Mouse (Mus musculus) CH12.LX (cell line): ENCODE data around the gene Gm45837.

Experiments used
- BHLHE40 ChIP-seq: IDR thresholded peaks from 2 replicates; pipeline ENCODE4 v1.6.1; 2011; ENCODE audit warnings: mild to moderate bottlenecking, low read depth, low read length, improper control_type of control experiment
- CTCF ChIP-seq, 2 experiments: IDR thresholded peaks in 1 of 2; conservative IDR thresholded peaks in 1 of 2; 2 replicates each; pipeline ENCODE4 v1.5.1; 2011 to 2012; ENCODE audit warnings: low read depth in 2 of 2, low read length in 2 of 2, improper control_type of control experiment in 1 of 2, inconsistent platforms in 1 of 2, mild to moderate bottlenecking in 1 of 2, moderate library complexity in 1 of 2
- GABPA ChIP-seq: IDR thresholded peaks from 2 replicates; pipeline ENCODE4 v1.6.1; 2012; ENCODE audit warnings: low read depth, low read length, improper control_type of control experiment, inconsistent platforms; ENCODE audit not compliant: insufficient replicate concordance
- MAX ChIP-seq: IDR thresholded peaks from 2 replicates; pipeline ENCODE4 v1.6.1; 2011; ENCODE audit warnings: low read length, improper control_type of control experiment
- POLR2A ChIP-seq: IDR thresholded peaks from 2 replicates; pipeline ENCODE4 v1.6.1; 2011; ENCODE audit warnings: low read depth, mild to moderate bottlenecking, improper control_type of control experiment, low read length
- SIN3A ChIP-seq: IDR thresholded peaks from 2 replicates; pipeline ENCODE4 v1.6.1; 2012; ENCODE audit warnings: low read length, improper control_type of control experiment, inconsistent platforms

- TF ChIP-seq POLR2A (no peak), GABPA (no peak), BHLHE40 (no peak), CTCF (conservative IDR thresholded peaks at IDR 0.05 in 1 of 2, IDR thresholded peaks at IDR 0.05 in 1 of 2; ENCODE audit: low read depth in 2 of 2, low read length in 2 of 2) (no peak), MAX (no peak), SIN3A (no peak)
Measured at GRCm38 (mm10) chr7:101481872-101482498, 71.3 kb downstream of the Gm45837 start.
